Mouse (Mus musculus): Measurements from ENCODE around the gene Ubr3.

GRCm38 (mm10) chr2:69941391-69942030 lies 44.5 kb downstream of the Ubr3 start:
- TF ChIP-seq HCFC1 (IDR thresholded peaks at IDR 0.05; ENCODE audit: low read depth, low read length) (no peak), ZKSCAN1 (IDR thresholded peaks at IDR 0.05; ENCODE audit: low read depth, low read length) (no peak), CTCF (IDR thresholded peaks at IDR 0.05 in 2 of 3, conservative IDR thresholded peaks at IDR 0.05 in 1 of 3; ENCODE audit: control insufficient read depth in 1 of 3, insufficient read depth in 1 of 3, low read depth in 2 of 3, low read length in 3 of 3, poor library complexity in 1 of 3, severe bottlenecking in 1 of 3) (no peak), MAX (IDR thresholded peaks at IDR 0.05; ENCODE audit: low read length) (no peak), POLR2A (IDR thresholded peaks at IDR 0.05; ENCODE audit: control insufficient read depth in 1 of 2, insufficient read depth in 1 of 2, low read depth in 1 of 2, low read length in 2 of 2, poor library complexity in 1 of 2) (no peak), EP300 (IDR thresholded peaks at IDR 0.05; ENCODE audit: low read depth in 1 of 2, low read length in 2 of 2) (no peak), GATA1 (IDR thresholded peaks at IDR 0.05; ENCODE audit: low read depth, low read length) (no peak), TAL1 (IDR thresholded peaks at IDR 0.05; ENCODE audit: low read length) (no peak), ETS1 (IDR thresholded peaks at IDR 0.05; ENCODE audit: low read depth, low read length) (no peak), USF1 (IDR thresholded peaks at IDR 0.05; ENCODE audit: low read depth, low read length) (no peak), BHLHE40 (IDR thresholded peaks at IDR 0.05; ENCODE audit: borderline replicate concordance, low read depth, low read length) (no peak)
